8 mouse cellular contexts compared by ENCODE assay signal in the genomic region with DNA sequence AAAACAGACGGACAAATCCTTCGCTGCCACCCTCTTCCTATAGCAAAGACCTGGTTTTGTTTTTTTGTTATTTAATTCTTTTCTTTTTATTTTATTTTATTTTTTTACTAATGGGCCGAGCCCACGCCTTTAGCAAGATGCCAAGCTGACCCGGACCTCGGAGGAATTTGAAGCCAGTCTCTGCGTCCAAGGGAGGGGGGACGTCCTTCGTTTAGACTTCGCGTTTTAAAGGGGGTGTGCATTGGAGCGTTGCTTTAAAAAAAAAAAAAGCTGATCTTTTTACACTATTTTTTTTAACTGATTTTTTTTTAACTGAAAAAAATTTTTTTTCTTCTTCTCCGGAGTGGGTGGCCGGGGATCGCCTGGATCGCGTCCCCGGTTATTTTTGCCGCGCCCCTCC. TPM values are rescaled to one million over a fixed set of nuclear protein-coding genes. Genes with fewer than 3 reads are reported as not detected.
DNase-seq lines count a peak whose midpoint lies in the region; ATAC-seq and TF ChIP-seq lines count a peak whose summit lies in the region.

No protein-coding gene starts in this region.

- H3K27me3 ChIP-seq in heart, postnatal 0 days (ENCODE audit: control insufficient read depth, insufficient read depth, low read length), result peaks cover 53% of the 10 kb centered on the region
- 0 out of 2 replicates have a peak, but pooled peaks cover 4% of the 10 kb centered on the region for H3K27me3 ChIP-seq in hindbrain, embryonic 13.5 days
- no peaks in the 10 kb centered on the region for H3K27me3 ChIP-seq in midbrain, embryonic 11.5 days (ENCODE audit: control insufficient read depth, insufficient read depth, low read length)

- WGBS in heart, postnatal 0 days, result under 1% methylated on average over 20 of the region's 20 CpGs
- under 1% methylated on average over 15 of the region's 20 CpGs for WGBS in hindbrain, embryonic 13.5 days
- WGBS in midbrain, embryonic 11.5 days, result under 1% methylated on average over 20 of the region's 20 CpGs

- peaks cover 6% of the 10 kb centered on the region; the same call in 1 of the 2 replicates for H3K9me3 ChIP-seq in heart, postnatal 0 days (replicated peaks; ENCODE audit: control insufficient read depth, low read length)
- 0 out of 2 replicates have a peak, but pooled peaks cover 4% of the 10 kb centered on the region for H3K9me3 ChIP-seq in hindbrain, embryonic 13.5 days
- H3K9me3 ChIP-seq in midbrain, embryonic 11.5 days (ENCODE audit: control insufficient read depth, low read length), result no peaks in the 10 kb centered on the region

- peak overlapping the region; percentile 70 for H3K4me3 ChIP-seq in heart, postnatal 0 days (ENCODE audit: low read depth, low read length)
- peak overlapping the region; percentile 97 for H3K4me3 ChIP-seq in cortical plate, adult 2 months (ENCODE audit: insufficient read depth, low read length)
- peak overlapping the region; percentile 82 for H3K4me3 ChIP-seq in hindbrain, embryonic 13.5 days
- peak overlapping the region; percentile 53 for H3K4me3 ChIP-seq in midbrain, embryonic 11.5 days (ENCODE audit: low read depth, low read length)

- ATAC-seq in heart, postnatal 0 days (ENCODE audit: insufficient read depth, low read depth), result no peak
- ATAC-seq in hindbrain, embryonic 13.5 days (ENCODE audit: low FRiP score), result no peak
- no peak for ATAC-seq in midbrain, embryonic 11.5 days (ENCODE audit: low FRiP score)

- peak overlapping the region; percentile 99 for H3K4me2 ChIP-seq in heart, postnatal 0 days (ENCODE audit: low read depth, low read length)
- peak overlapping the region; percentile 69 for H3K4me2 ChIP-seq in hindbrain, embryonic 13.5 days
- peak overlapping the region; percentile 85 for H3K4me2 ChIP-seq in midbrain, embryonic 11.5 days

- H3K9ac ChIP-seq in heart, postnatal 0 days (replicated peaks; ENCODE audit: low read depth, low read length), result peak overlapping the region; percentile 52; the same call in 1 of the 2 replicates
- H3K9ac ChIP-seq in hindbrain, embryonic 13.5 days, result peak overlapping the region; percentile 93
- H3K9ac ChIP-seq in midbrain, embryonic 11.5 days (ENCODE audit: low read length), result peak overlapping the region; percentile 84

- H3K36me3 ChIP-seq in heart, postnatal 0 days (replicated peaks; ENCODE audit: control insufficient read depth, insufficient read depth, low read length), result no peaks in the 10 kb centered on the region
- H3K36me3 ChIP-seq in hindbrain, embryonic 13.5 days, result peaks cover 14% of the 10 kb centered on the region
- H3K36me3 ChIP-seq in midbrain, embryonic 11.5 days (ENCODE audit: control insufficient read depth, insufficient read depth, low read length), result no peaks in the 10 kb centered on the region

- no peak for TF ChIP-seq POLR2A in cortical plate, adult 2 months (IDR thresholded peaks at IDR 0.05; ENCODE audit: extremely low read depth, insufficient read depth, low read length)

- TF ChIP-seq CTCF in heart, postnatal 0 days (IDR thresholded peaks at IDR 0.05; ENCODE audit: low read depth), result no peak
- no peak for TF ChIP-seq CTCF in cortical plate, adult 2 months (IDR thresholded peaks at IDR 0.05; ENCODE audit: extremely low read depth, insufficient read depth, low read length)

- no peak overlapping the region for H3K27ac ChIP-seq in heart, postnatal 0 days (ENCODE audit: low read depth)
- H3K27ac ChIP-seq in cortical plate, adult 2 months (ENCODE audit: insufficient read depth, low read length), result no peak overlapping the region; the same call in 1 of the 2 replicates
- peak overlapping the region; percentile 96 for H3K27ac ChIP-seq in hindbrain, embryonic 13.5 days
- H3K27ac ChIP-seq in midbrain, embryonic 11.5 days (ENCODE audit: low read depth, low read length), result peak overlapping the region; percentile 83

- DNase-seq in heart, postnatal 0 days (ENCODE audit: low spot score), result no peak
- no peak for DNase-seq in heart, adult 8-10 months (ENCODE audit: low spot score)
- DNase-seq in midbrain, embryonic 11.5 days (ENCODE audit: low spot score, missing footprints), result no peak
- DNase-seq in right cerebral cortex, adult 18-20 months, result no peak
- no peak for DNase-seq in gastrocnemius, adult 18-20 months (ENCODE audit: low spot score)
- DNase-seq in kidney, postnatal 25 days, result no peak

- H3K4me1 ChIP-seq in heart, postnatal 0 days (ENCODE audit: control insufficient read depth, insufficient read depth), result no peaks in the 10 kb centered on the region
- peaks cover 10% of the 10 kb centered on the region for H3K4me1 ChIP-seq in cortical plate, adult 2 months (ENCODE audit: control insufficient read depth, insufficient read depth, low read length)
- H3K4me1 ChIP-seq in hindbrain, embryonic 13.5 days (replicated peaks), result peaks cover 45% of the 10 kb centered on the region
- peaks cover 5% of the 10 kb centered on the region for H3K4me1 ChIP-seq in midbrain, embryonic 11.5 days (ENCODE audit: control insufficient read depth, insufficient read depth, low read length)

- no peak for TF ChIP-seq EP300 in heart, postnatal 0 days (IDR thresholded peaks at IDR 0.05; ENCODE audit: low read depth)

RNA-seq across cellular contexts. Expression of gene Cacna1a, which starts 26.7 kb away (rescaled TPM):
- 1.3 and 8.6 TPM in 2 replicates for total RNA-seq in heart, postnatal 0 days (2014; rRNA removed; ENCODE audit: low replicate concordance)
- polyA plus RNA-seq in heart, postnatal 0 days (2015; fragmentation: Nextera tagmentation; extraction: Ambion mirVana), result 4.2 and 4.3 TPM in 2 replicates
- total RNA-seq in heart, adult 8-10 months (2022), result 1 to 10 TPM; 1.3 to 3.6 (median 2.8) TPM
- polyA plus RNA-seq in cortical plate, adult 2 months (2012; rRNA removed), result 140 and 142 TPM in 2 replicates
- 20.9 and 22.9 TPM in 2 replicates for polyA plus RNA-seq in hindbrain, embryonic 13.5 days (2015; fragmentation: Nextera tagmentation; extraction: Ambion mirVana)
- polyA plus RNA-seq in midbrain, embryonic 11.5 days (2014; fragmentation: Nextera tagmentation; extraction: Ambion mirVana), result 6.3 TPM in 2 replicates
- 1 to 10 TPM; 3.2 to 3.3 TPM for total RNA-seq in gastrocnemius, adult 18-20 months (2021)

Comparison
In these comparisons a context has a peak if more than half of its experiments do, and no peak if none do; other contexts are left out.
1. H3K27ac ChIP-seq: peak in hindbrain, embryonic 13.5 days (single experiment) and midbrain, embryonic 11.5 days (single experiment); none in heart, postnatal 0 days (single experiment) and cortical plate, adult 2 months (single experiment).
2. Peak in every context shown above with its lines, with median percentiles within 50 percentile points of each other: H3K4me2 ChIP-seq, H3K4me3 ChIP-seq and H3K9ac ChIP-seq.